ENCODE assay signal across 18 mouse cellular contexts in genomic region chr4:70278057-70278456, GRCm38 (mm10).
DNase-seq lines count a peak whose midpoint lies in the region; ATAC-seq and TF ChIP-seq lines count a peak whose summit lies in the region.
"Had no signal": no experiment of that assay in that cellular context is flagged by ENCODE, and none has a peak within 500 bp of the region (broad histone marks: within the 10 kb centered on the region; RNA-seq: fewer than 3 reads in every experiment).

No protein-coding gene starts in this region.

- TF ChIP-seq EP300 in liver, postnatal 0 days (IDR thresholded peaks at IDR 0.05; ENCODE audit: low read depth), result no peak

- no peak overlapping the region for H3K4me2 ChIP-seq in forebrain, embryonic 12.5 days
- no peak overlapping the region for H3K4me2 ChIP-seq in forebrain, embryonic 16.5 days (ENCODE audit: low read length)
- H3K4me2 ChIP-seq in hindbrain, embryonic 16.5 days (ENCODE audit: low read length), result no peak overlapping the region
- H3K4me2 ChIP-seq in hindbrain, embryonic 13.5 days, result no peak overlapping the region
- H3K4me2 ChIP-seq in liver, postnatal 0 days (ENCODE audit: low read depth, low read length), result no peak overlapping the region
- H3K4me2 ChIP-seq: lung, embryonic 15.5 days; stomach, embryonic 15.5 days had no signal

- H3K4me3 ChIP-seq in forebrain, embryonic 12.5 days (replicated peaks), result no peak overlapping the region
- H3K4me3 ChIP-seq in forebrain, embryonic 16.5 days (replicated peaks; ENCODE audit: low read length), result no peak overlapping the region
- no peak overlapping the region for H3K4me3 ChIP-seq in hindbrain, embryonic 16.5 days (ENCODE audit: low read length)
- no peak overlapping the region for H3K4me3 ChIP-seq in hindbrain, embryonic 13.5 days
- no peak overlapping the region for H3K4me3 ChIP-seq in liver, postnatal 0 days (ENCODE audit: low read depth, low read length)
- H3K4me3 ChIP-seq: lung, embryonic 15.5 days; stomach, embryonic 15.5 days had no signal

- no peaks in the 10 kb centered on the region for H3K4me1 ChIP-seq in forebrain, embryonic 12.5 days
- H3K4me1 ChIP-seq in forebrain, embryonic 16.5 days (replicated peaks; ENCODE audit: control insufficient read depth, insufficient read depth, low read length), result 0 out of 2 replicates have a peak, but pooled peaks cover 3% of the 10 kb centered on the region
- no peaks in the 10 kb centered on the region for H3K4me1 ChIP-seq in hindbrain, embryonic 16.5 days (ENCODE audit: control insufficient read depth, insufficient read depth, low read depth, low read length)
- H3K4me1 ChIP-seq in hindbrain, embryonic 13.5 days (replicated peaks), result no peaks in the 10 kb centered on the region
- H3K4me1 ChIP-seq in liver, postnatal 0 days (ENCODE audit: insufficient read depth), result no peaks in the 10 kb centered on the region
- H3K4me1 ChIP-seq: lung, embryonic 15.5 days; stomach, embryonic 15.5 days had no signal

- H3K36me3 ChIP-seq in forebrain, embryonic 12.5 days (replicated peaks), result peaks cover 57% of the 10 kb centered on the region
- no peaks in the 10 kb centered on the region; the same call in 1 of the 2 replicates for H3K36me3 ChIP-seq in forebrain, embryonic 16.5 days (ENCODE audit: control insufficient read depth, insufficient read depth)
- H3K36me3 ChIP-seq in hindbrain, embryonic 16.5 days (ENCODE audit: control insufficient read depth, insufficient read depth, low read length), result peaks cover 2% of the 10 kb centered on the region; the same call in 1 of the 2 replicates
- H3K36me3 ChIP-seq in hindbrain, embryonic 13.5 days, result peaks cover 34% of the 10 kb centered on the region
- peaks cover 5% of the 10 kb centered on the region for H3K36me3 ChIP-seq in liver, postnatal 0 days (replicated peaks; ENCODE audit: insufficient read depth, low read length)

- ATAC-seq in forebrain, embryonic 12.5 days (ENCODE audit: low FRiP score), result 0 out of 2 replicates have a peak, but pooled peaks have one; percentile 23
- ATAC-seq in forebrain, embryonic 16.5 days, result no peak
- 0 out of 2 replicates have a peak, but pooled peaks have one; percentile 42 for ATAC-seq in hindbrain, embryonic 16.5 days
- no peak for ATAC-seq in hindbrain, embryonic 13.5 days (ENCODE audit: low FRiP score)
- ATAC-seq in liver, postnatal 0 days, result no peak
- ATAC-seq in common myeloid progenitor, adult 5-6 weeks (replicated peaks; ENCODE audit: low read depth, poor library complexity, severe bottlenecking), result 0 out of 2 replicates have a peak, but pooled peaks have one; percentile 32

- DNase-seq in liver, postnatal 0 days, result no peak
- no peak for DNase-seq in liver
- DNase-seq in kidney, adult 9 months, result no peak
- DNase-seq: adrenal gland, postnatal 25 days; cerebellum, adult 2 months; cerebellum, postnatal 36 days; heart, postnatal 4 days; kidney, postnatal 10 days; left cerebral cortex, postnatal 4 days; retina, postnatal 1 day; thymus, adult 2 months had no signal

- TF ChIP-seq CTCF in liver, postnatal 0 days (IDR thresholded peaks at IDR 0.05; ENCODE audit: low read depth), result 0 out of 2 replicates have a peak, but pooled peaks have one; percentile 13

- H3K9me3 ChIP-seq in forebrain, embryonic 12.5 days, result no peaks in the 10 kb centered on the region
- H3K9me3 ChIP-seq in forebrain, embryonic 16.5 days (ENCODE audit: control insufficient read depth, low read length), result no peaks in the 10 kb centered on the region
- H3K9me3 ChIP-seq in hindbrain, embryonic 16.5 days (ENCODE audit: control insufficient read depth, low read length), result no peaks in the 10 kb centered on the region
- H3K9me3 ChIP-seq in hindbrain, embryonic 13.5 days, result no peaks in the 10 kb centered on the region
- H3K9me3 ChIP-seq in liver, postnatal 0 days (ENCODE audit: low read length), result no peaks in the 10 kb centered on the region
- H3K9me3 ChIP-seq: lung, embryonic 15.5 days; stomach, embryonic 15.5 days had no signal

- whole genome bisulfite sequencing in forebrain, embryonic 12.5 days, result 89% methylated on average over 3 of the region's 3 CpGs
- 97% methylated on average over 3 of the region's 3 CpGs for WGBS in forebrain, embryonic 16.5 days
- WGBS in hindbrain, embryonic 16.5 days, result 91% methylated on average over 3 of the region's 3 CpGs
- WGBS in hindbrain, embryonic 13.5 days, result 98% methylated on average over 3 of the region's 3 CpGs
- whole genome bisulfite sequencing in liver, postnatal 0 days (ENCODE audit: insufficient replicate concordance), result 90% methylated on average over 3 of the region's 3 CpGs

- H3K9ac ChIP-seq in forebrain, embryonic 12.5 days, result no peak overlapping the region
- no peak overlapping the region for H3K9ac ChIP-seq in forebrain, embryonic 16.5 days (replicated peaks; ENCODE audit: low read depth, low read length)
- H3K9ac ChIP-seq in hindbrain, embryonic 16.5 days (ENCODE audit: low read depth, low read length), result no peak overlapping the region
- no peak overlapping the region for H3K9ac ChIP-seq in hindbrain, embryonic 13.5 days
- H3K9ac ChIP-seq in liver, postnatal 0 days (replicated peaks), result no peak overlapping the region
- H3K9ac ChIP-seq: lung, embryonic 15.5 days; stomach, embryonic 15.5 days had no signal

- no peak overlapping the region for H3K27ac ChIP-seq in forebrain, embryonic 12.5 days
- H3K27ac ChIP-seq in forebrain, embryonic 16.5 days (ENCODE audit: low read length), result no peak overlapping the region
- H3K27ac ChIP-seq in hindbrain, embryonic 16.5 days (ENCODE audit: low read depth, low read length), result no peak overlapping the region
- no peak overlapping the region for H3K27ac ChIP-seq in hindbrain, embryonic 13.5 days
- H3K27ac ChIP-seq in liver, postnatal 0 days (ENCODE audit: low read depth), result no peak overlapping the region
- H3K27ac ChIP-seq: lung, embryonic 15.5 days; stomach, embryonic 15.5 days had no signal

- H3K27me3 ChIP-seq in forebrain, embryonic 12.5 days, result no peaks in the 10 kb centered on the region
- no peaks in the 10 kb centered on the region for H3K27me3 ChIP-seq in forebrain, embryonic 16.5 days (replicated peaks; ENCODE audit: control insufficient read depth, insufficient read depth, low read length)
- no peaks in the 10 kb centered on the region for H3K27me3 ChIP-seq in hindbrain, embryonic 16.5 days (replicated peaks; ENCODE audit: control insufficient read depth, insufficient read depth, low read length)
- no peaks in the 10 kb centered on the region for H3K27me3 ChIP-seq in hindbrain, embryonic 13.5 days
- H3K27me3 ChIP-seq in liver, postnatal 0 days (ENCODE audit: insufficient read depth, low read length), result no peaks in the 10 kb centered on the region
- H3K27me3 ChIP-seq: lung, embryonic 15.5 days; stomach, embryonic 15.5 days had no signal

Comparison
In these comparisons a context has a peak if more than half of its experiments do, and no peak if none do; other contexts are left out.
1. ATAC-seq: peak in forebrain, embryonic 12.5 days (single experiment), hindbrain, embryonic 16.5 days (single experiment) and common myeloid progenitor, adult 5-6 weeks (single experiment); none in forebrain, embryonic 16.5 days (single experiment), hindbrain, embryonic 13.5 days (single experiment) and liver, postnatal 0 days (single experiment).